Mouse (Mus musculus): ENCODE measurements at regions not wholly inside any gene's neighbourhood (a gene's known extent, or its start where the extent isn't known, plus 50 kb on each side); places are given as distances from the start of the nearest gene placed in this dataset.

DNA sequence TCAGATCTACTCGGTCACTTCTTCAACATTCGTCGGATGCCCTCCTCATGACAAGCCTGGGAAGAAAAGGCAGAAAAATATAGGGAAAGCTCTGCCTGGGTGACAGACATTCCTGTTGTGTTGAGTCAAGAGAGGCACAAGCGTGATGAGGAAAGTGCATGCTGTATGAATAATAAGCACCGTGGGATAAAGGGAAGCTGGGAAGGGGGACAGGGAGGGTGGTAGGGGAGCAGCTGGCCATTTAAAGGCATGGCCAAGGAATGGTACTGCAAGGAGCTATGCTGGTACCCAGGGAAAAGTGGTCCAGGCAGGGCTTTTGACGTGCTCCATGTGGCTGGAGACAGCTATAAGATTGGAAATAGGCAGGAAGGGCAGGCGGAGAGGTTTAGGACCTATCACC lies 300.9 kb upstream of the Noct start:
- TF ChIP-seq CTCF (IDR thresholded peaks at IDR 0.05; ENCODE audit: low read depth, low read length) (no peak), POLR2A (IDR thresholded peaks at IDR 0.05; ENCODE audit: insufficient read depth, low read length) (no peak)
